Mouse (Mus musculus) liver, embryonic 14.5 days (tissue): ENCODE data around the gene Fam81a.

ENCODE experiments used
- CTCF ChIP-seq: IDR thresholded peaks from 2 replicates; pipeline ENCODE4 v1.5.1; 2016; ENCODE audit warnings: antibody characterized with exemption, low read depth, control low read depth
- EP300 ChIP-seq: IDR thresholded peaks from 2 replicates; pipeline ENCODE4 v1.6.1; 2016; ENCODE audit warnings: antibody characterized with exemption, low read depth

DNA sequence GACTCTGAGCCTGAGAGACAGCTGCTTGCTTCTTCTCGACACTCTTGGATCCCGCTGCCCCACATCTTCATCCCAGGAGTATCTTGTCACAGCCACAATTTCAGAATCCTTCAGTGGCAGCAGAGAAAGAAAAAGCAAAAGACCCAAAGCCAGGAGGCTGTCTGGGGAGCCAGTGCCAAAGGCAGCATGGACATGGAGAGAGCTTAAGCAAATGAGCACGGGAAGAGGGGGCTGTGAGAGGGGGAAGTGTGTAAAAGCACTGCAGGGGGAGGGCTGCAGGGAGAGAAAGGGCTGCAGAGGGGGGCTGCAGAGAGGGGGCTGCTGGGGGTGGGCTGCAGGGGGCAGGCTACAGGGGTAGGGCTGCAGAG, 93.0 kb downstream of the Fam81a start:
- no peak for TF ChIP-seq CTCF
- no peak for TF ChIP-seq EP300
